Mouse (Mus musculus) liver, embryonic 16.5 days (tissue): ENCODE data around the gene Fyb2. TPM values are rescaled to one million over a fixed set of nuclear protein-coding genes. Genes with fewer than 3 reads are reported as not detected.

ENCODE experiments used
- ATAC-seq: fragments of 200-750 bp; cut with Nextera tagmentation; 2 replicates; pipeline ENCODE4 v1.8.0; 2017; ENCODE audit warnings: low read depth, mild to moderate bottlenecking, moderate number of reproducible peaks, moderate library complexity
- H3K27ac ChIP-seq: fragments of 300-500 bp; sonication (generic); 2 replicates; pipeline ENCODE4 v1.5.1; 2014; ENCODE audit warnings: mild to moderate bottlenecking, low read length
- H3K27me3 ChIP-seq: fragments of 300-500 bp; sonication (generic); 2 replicates; pipeline ENCODE4 v1.6.1; 2014; ENCODE audit warnings: low read depth, low read length, mixed read lengths; ENCODE audit not compliant: control insufficient read depth, insufficient read depth
- H3K36me3 ChIP-seq: fragments of 300-500 bp; sonication (generic); 2 replicates; pipeline ENCODE4 v1.6.1; 2014; ENCODE audit warnings: mild to moderate bottlenecking; ENCODE audit not compliant: control insufficient read depth, insufficient read depth
- H3K4me1 ChIP-seq: fragments of 300-500 bp; sonication (generic); 2 replicates; pipeline ENCODE4 v1.6.1; 2014; ENCODE audit warnings: low read depth, low read length, mixed read lengths; ENCODE audit not compliant: control insufficient read depth
- H3K4me2 ChIP-seq: fragments of 300-500 bp; sonication (generic); 2 replicates; pipeline ENCODE4 v1.6.1; 2014; ENCODE audit warnings: low read depth, low read length, mixed read lengths
- H3K4me3 ChIP-seq: fragments of 300-500 bp; sonication (generic); 2 replicates; pipeline ENCODE4 v1.5.1; 2014; ENCODE audit warnings: low read depth, mild to moderate bottlenecking, low read length
- H3K9ac ChIP-seq: fragments of 300-500 bp; sonication (generic); 2 replicates; pipeline ENCODE4 v1.6.1; 2014; ENCODE audit warnings: low read depth, low read length
- H3K9me3 ChIP-seq: fragments of 300-500 bp; sonication (generic); replicated peaks from 2 replicates; pipeline ENCODE4 v1.6.1; 2016; ENCODE audit warnings: low read length; ENCODE audit not compliant: control insufficient read depth
- WGBS: fragments of 180-500 bp; shearing (Covaris S2); extraction: QIAGEN DNeasy Blood & Tissue Kit; methylation state at CpG from one replicate; pipeline ENCODE4 v1.1.7; 2014; ENCODE audit not compliant: insufficient replicate concordance; 5-methylcytosine and 5-hydroxymethylcytosine counted together
- polyA plus RNA-seq: library from polyadenylated mRNA; unstranded; fragments of >200 nt; fragmentation: Nextera tagmentation; extraction: Ambion mirVana; gene quantifications from 2 replicates; pipeline ENCODE4 v1.2.1, GENCODE M21; 2015

Gene Fyb2
- polyA plus RNA-seq, 1 experiment from 2014 or later = 0.14 TPM

GRCm38 (mm10) chr4:105013718-105014117 lies 100.5 kb downstream of the Fyb2 start:
- no peak overlapping the region for H3K27ac ChIP-seq
- no peaks in the 10 kb centered on the region for H3K36me3 ChIP-seq
- 63% methylated on average over 7 of the region's 7 CpGs for WGBS
- no peak for ATAC-seq
- no peak overlapping the region for H3K4me2 ChIP-seq
- no peak overlapping the region for H3K9ac ChIP-seq
- H3K4me3 ChIP-seq = no peak overlapping the region
- H3K9me3 ChIP-seq = no peaks in the 10 kb centered on the region
- H3K4me1 ChIP-seq = no peaks in the 10 kb centered on the region
- H3K27me3 ChIP-seq = no peaks in the 10 kb centered on the region

GRCm38 (mm10) chr4:105015496-105015895 lies 102.2 kb downstream of the Fyb2 start:
- 69% methylated on average over 6 of the region's 6 CpGs for WGBS
- Histone ChIP-seq H3K9ac (no peak overlapping the region), H3K4me2 (no peak overlapping the region), H3K36me3 (no peaks in the 10 kb centered on the region), H3K27ac (no peak overlapping the region), H3K27me3 (no peaks in the 10 kb centered on the region), H3K4me3 (no peak overlapping the region), H3K4me1 (no peaks in the 10 kb centered on the region), H3K9me3 (no peaks in the 10 kb centered on the region)
- no peak for ATAC-seq

GRCm38 (mm10) chr4:105016006-105016613 lies 102.9 kb downstream of the Fyb2 start:
- Histone ChIP-seq H3K4me1 (no peaks in the 10 kb centered on the region), H3K9me3 (no peaks in the 10 kb centered on the region), H3K4me2 (no peak overlapping the region), H3K27me3 (no peaks in the 10 kb centered on the region), H3K4me3 (no peak overlapping the region), H3K27ac (no peak overlapping the region), H3K36me3 (no peaks in the 10 kb centered on the region), H3K9ac (no peak overlapping the region)
- 50% methylated on average over 4 of the region's 4 CpGs for WGBS
- no peak for ATAC-seq

- no peaks in the 10 kb centered on the region for H3K27me3 ChIP-seq
- H3K27ac ChIP-seq = no peak overlapping the region
- no peak for ATAC-seq
- no peaks in the 10 kb centered on the region for H3K36me3 ChIP-seq
- H3K9me3 ChIP-seq = no peaks in the 10 kb centered on the region
- no peak overlapping the region for H3K9ac ChIP-seq
- WGBS = 59% methylated on average over 6 of the region's 6 CpGs
- H3K4me3 ChIP-seq = no peak overlapping the region
- no peaks in the 10 kb centered on the region for H3K4me1 ChIP-seq
- no peak overlapping the region for H3K4me2 ChIP-seq
Measured at GRCm38 (mm10) chr4:105027278-105027677, 114.0 kb downstream of the Fyb2 start.

GRCm38 (mm10) chr4:105031104-105031503 lies 117.8 kb downstream of the Fyb2 start:
- WGBS = 73% methylated on average over 8 of the region's 8 CpGs
- no peak for ATAC-seq

GRCm38 (mm10) chr4:105033153-105033552 lies 119.9 kb downstream of the Fyb2 start:
- Histone ChIP-seq H3K4me2 (no peak overlapping the region), H3K9me3 (no peaks in the 10 kb centered on the region), H3K4me1 (no peaks in the 10 kb centered on the region), H3K27ac (no peak overlapping the region), H3K9ac (no peak overlapping the region), H3K36me3 (no peaks in the 10 kb centered on the region), H3K27me3 (no peaks in the 10 kb centered on the region), H3K4me3 (no peak overlapping the region)
- ATAC-seq = no peak
- 43% methylated on average over 7 of the region's 7 CpGs for WGBS

More at GRCm38 (mm10) chr4:105031104-105031503, 117.8 kb downstream of the Fyb2 start:
- Histone ChIP-seq H3K27ac (no peak overlapping the region), H3K27me3 (no peaks in the 10 kb centered on the region), H3K4me2 (no peak overlapping the region), H3K9me3 (no peaks in the 10 kb centered on the region), H3K36me3 (no peaks in the 10 kb centered on the region), H3K4me1 (no peaks in the 10 kb centered on the region), H3K4me3 (no peak overlapping the region), H3K9ac (no peak overlapping the region)

- no peaks in the 10 kb centered on the region for H3K27me3 ChIP-seq
- H3K9ac ChIP-seq = no peak overlapping the region
- no peak for ATAC-seq
- H3K36me3 ChIP-seq = no peaks in the 10 kb centered on the region
- H3K9me3 ChIP-seq = no peaks in the 10 kb centered on the region
- no peak overlapping the region for H3K4me2 ChIP-seq
- H3K4me1 ChIP-seq = no peaks in the 10 kb centered on the region
- no peak overlapping the region for H3K4me3 ChIP-seq
- H3K27ac ChIP-seq = no peak overlapping the region
Measured at GRCm38 (mm10) chr4:105034259-105034658, 121.0 kb downstream of the Fyb2 start.

GRCm38 (mm10) chr4:105050041-105050440 lies 136.8 kb downstream of the Fyb2 start:
- Histone ChIP-seq H3K9ac (no peak overlapping the region), H3K27ac (no peak overlapping the region), H3K4me1 (no peaks in the 10 kb centered on the region), H3K36me3 (no peaks in the 10 kb centered on the region), H3K4me2 (no peak overlapping the region), H3K27me3 (no peaks in the 10 kb centered on the region), H3K4me3 (no peak overlapping the region), H3K9me3 (no peaks in the 10 kb centered on the region)
- ATAC-seq = no peak
- WGBS = 55% methylated on average over 1 of the region's 1 CpGs

- 72% methylated on average over 5 of the region's 5 CpGs for WGBS
- no peaks in the 10 kb centered on the region for H3K4me1 ChIP-seq
- no peak overlapping the region for H3K27ac ChIP-seq
- H3K9ac ChIP-seq = no peak overlapping the region
- H3K9me3 ChIP-seq = no peaks in the 10 kb centered on the region
- H3K36me3 ChIP-seq = no peaks in the 10 kb centered on the region
- no peak overlapping the region for H3K4me3 ChIP-seq
- no peaks in the 10 kb centered on the region for H3K27me3 ChIP-seq
- no peak overlapping the region for H3K4me2 ChIP-seq
- ATAC-seq = no peak
Measured at GRCm38 (mm10) chr4:105051291-105051690, 138.0 kb downstream of the Fyb2 start.
